Mouse (Mus musculus) heart, adult 2 months (tissue): Measurements from ENCODE around the gene Dot1l.

ENCODE experiments used
- CTCF ChIP-seq: fragments of 200-600 bp; IDR thresholded peaks from 2 replicates; pipeline ENCODE4 v1.8.1; 2022; ENCODE audit warnings: antibody characterized with exemption, mild to moderate bottlenecking, moderate library complexity
- POLR2A ChIP-seq: fragments of 200-500 bp; IDR thresholded peaks from 2 replicates; pipeline ENCODE4 v1.6.1; 2011; ENCODE audit warnings: mild to moderate bottlenecking, low read depth, low read length, control low read depth; ENCODE audit not compliant: insufficient read depth

GRCm38 (mm10) chr10:80808099-80808984, 53.3 kb downstream of the Dot1l start:
- TF ChIP-seq CTCF (no peak), POLR2A (no peak)
